Mouse (Mus musculus) neural tube, embryonic 14.5 days (tissue): ENCODE results near the gene Rpl29. TPM values are rescaled to one million over a fixed set of nuclear protein-coding genes. Genes with fewer than 3 reads are reported as not detected.

Experiments used
- ATAC-seq: fragments of 200-750 bp; cut with Nextera tagmentation; 2 replicates; pipeline ENCODE4 v1.8.0; 2017; ENCODE audit warnings: low read depth, mild to moderate bottlenecking, moderate TSS enrichment, moderate library complexity
- H3K27ac ChIP-seq: fragments of 300-500 bp; sonication (generic); 2 replicates; pipeline ENCODE4 v1.5.1; 2014; ENCODE audit warnings: low read depth, mild to moderate bottlenecking, control low read depth, low read length, moderate library complexity, mixed read lengths
- H3K27me3 ChIP-seq: fragments of 300-500 bp; sonication (generic); 2 replicates; pipeline ENCODE4 v1.6.1; 2014; ENCODE audit warnings: low read length; ENCODE audit not compliant: control insufficient read depth, insufficient read depth
- H3K36me3 ChIP-seq: fragments of 300-500 bp; sonication (generic); 2 replicates; pipeline ENCODE4 v1.6.1; 2014; ENCODE audit warnings: low read length, mixed read lengths; ENCODE audit not compliant: control insufficient read depth, insufficient read depth
- H3K4me1 ChIP-seq: fragments of 300-500 bp; sonication (generic); 2 replicates; pipeline ENCODE4 v1.6.1; 2014; ENCODE audit warnings: low read length; ENCODE audit not compliant: control insufficient read depth, insufficient read depth
- H3K4me2 ChIP-seq: fragments of 300-500 bp; sonication (generic); 2 replicates; pipeline ENCODE4 v1.6.1; 2014; ENCODE audit warnings: mild to moderate bottlenecking, low read depth, low read length, control low read depth
- H3K4me3 ChIP-seq: fragments of 300-500 bp; sonication (generic); 2 replicates; pipeline ENCODE4 v1.5.1; 2014; ENCODE audit warnings: low read depth, low read length, control low read depth, mixed read lengths
- H3K9ac ChIP-seq: fragments of 300-500 bp; sonication (generic); replicated peaks from 2 replicates; pipeline ENCODE4 v1.6.1; 2014; ENCODE audit warnings: low read depth, mild to moderate bottlenecking, control low read depth, low read length, mixed read lengths
- H3K9me3 ChIP-seq: fragments of 300-500 bp; sonication (generic); 2 replicates; pipeline ENCODE4 v1.6.1; 2016; ENCODE audit warnings: low read length; ENCODE audit not compliant: control insufficient read depth
- WGBS: fragments of 180-500 bp; shearing (Covaris S2); extraction: QIAGEN DNeasy Blood & Tissue Kit; methylation state at CpG from one replicate; pipeline ENCODE4 v1.1.7; 2014; 5-methylcytosine and 5-hydroxymethylcytosine counted together
- polyA plus RNA-seq: library from polyadenylated mRNA; unstranded; fragments of >200 nt; fragmentation: Nextera tagmentation; extraction: Ambion mirVana; gene quantifications from 2 replicates; pipeline ENCODE4 v1.2.1, GENCODE M21; 2014

Rpl29 gene
- 719 and 757 TPM in 2 replicates for polyA plus RNA-seq

GRCm38 (mm10) chr9:106429221-106430014 lies at the start of gene Rpl29:
Gene Rpl29, plus strand, starts transcription at chr9:106429454.
- under 1% methylated on average over 55 of the region's 55 CpGs for WGBS
- peaks cover 7% of the 10 kb centered on the region for H3K4me1 ChIP-seq
- peak within 1 kb of the TSS; percentile 81 for H3K4me2 ChIP-seq
- ATAC-seq = peak; percentile 88
- H3K4me3 ChIP-seq = peak within 1 kb of the TSS; percentile 45
- H3K9ac ChIP-seq = peak within 1 kb of the TSS; percentile 85
- peaks cover 26% of the 10 kb centered on the region for H3K36me3 ChIP-seq
- peak within 1 kb of the TSS; percentile 93 for H3K27ac ChIP-seq
- no peaks in the 10 kb centered on the region for H3K9me3 ChIP-seq
- H3K27me3 ChIP-seq = no peaks in the 10 kb centered on the region

GRCm38 (mm10) chr9:106386181-106386864 lies 42.9 kb upstream of the Rpl29 start:
- Histone ChIP-seq H3K4me1 (peaks cover 12% of the 10 kb centered on the region; the same call in 1 of the 2 replicates), H3K4me2 (no peak overlapping the region), H3K27ac (no peak overlapping the region), H3K36me3 (no peaks in the 10 kb centered on the region), H3K9ac (no peak overlapping the region), H3K4me3 (no peak overlapping the region), H3K27me3 (no peaks in the 10 kb centered on the region), H3K9me3 (no peaks in the 10 kb centered on the region)
- WGBS = 84% methylated on average over 12 of the region's 12 CpGs
- ATAC-seq = no peak

GRCm38 (mm10) chr9:106392828-106393527 lies 36.3 kb upstream of the Rpl29 start:
- Histone ChIP-seq H3K9me3 (no peaks in the 10 kb centered on the region), H3K4me2 (no peak overlapping the region), H3K9ac (no peak overlapping the region), H3K36me3 (no peaks in the 10 kb centered on the region), H3K27me3 (no peaks in the 10 kb centered on the region), H3K4me3 (no peak overlapping the region), H3K4me1 (0 out of 2 replicates have a peak, but pooled peaks cover 7% of the 10 kb centered on the region), H3K27ac (no peak overlapping the region)
- WGBS = 75% methylated on average over 11 of the region's 11 CpGs
- ATAC-seq = no peak

- H3K4me3 ChIP-seq = no peak overlapping the region
- 94% methylated on average over 8 of the region's 8 CpGs for WGBS
- no peak overlapping the region for H3K27ac ChIP-seq
- H3K27me3 ChIP-seq = no peaks in the 10 kb centered on the region
- no peak overlapping the region for H3K9ac ChIP-seq
- no peak overlapping the region for H3K4me2 ChIP-seq
- ATAC-seq = no peak
- no peaks in the 10 kb centered on the region for H3K9me3 ChIP-seq
- H3K36me3 ChIP-seq = no peaks in the 10 kb centered on the region
- H3K4me1 ChIP-seq = 0 out of 2 replicates have a peak, but pooled peaks cover 7% of the 10 kb centered on the region
Measured at GRCm38 (mm10) chr9:106393548-106393947, 35.7 kb upstream of the Rpl29 start.

GRCm38 (mm10) chr9:106394649-106395602 lies 34.3 kb upstream of the Rpl29 start:
- Histone ChIP-seq H3K36me3 (no peaks in the 10 kb centered on the region), H3K4me2 (no peak overlapping the region), H3K27ac (no peak overlapping the region), H3K27me3 (no peaks in the 10 kb centered on the region), H3K9me3 (no peaks in the 10 kb centered on the region), H3K4me3 (no peak overlapping the region), H3K9ac (no peak overlapping the region), H3K4me1 (0 out of 2 replicates have a peak, but pooled peaks cover 7% of the 10 kb centered on the region)
- ATAC-seq = peak; percentile 56; the same call in 1 of the 2 replicates
- 39% methylated on average over 11 of the region's 11 CpGs for WGBS

- Histone ChIP-seq H3K9me3 (no peaks in the 10 kb centered on the region), H3K27me3 (no peaks in the 10 kb centered on the region), H3K9ac (no peak overlapping the region), H3K4me3 (no peak overlapping the region), H3K4me1 (0 out of 2 replicates have a peak, but pooled peaks cover 3% of the 10 kb centered on the region), H3K36me3 (no peaks in the 10 kb centered on the region), H3K27ac (no peak overlapping the region), H3K4me2 (no peak overlapping the region)
- WGBS = 76% methylated on average over 4 of the region's 4 CpGs
- no peak for ATAC-seq
Measured at GRCm38 (mm10) chr9:106397733-106398132, 31.5 kb upstream of the Rpl29 start.

GRCm38 (mm10) chr9:106398667-106399311 lies 30.5 kb upstream of the Rpl29 start:
- 83% methylated on average over 9 of the region's 9 CpGs for WGBS
- H3K4me2 ChIP-seq = no peak overlapping the region
- no peaks in the 10 kb centered on the region for H3K36me3 ChIP-seq
- ATAC-seq = no peak
- H3K9me3 ChIP-seq = no peaks in the 10 kb centered on the region
- 0 out of 2 replicates have a peak, but pooled peaks cover 3% of the 10 kb centered on the region for H3K4me1 ChIP-seq
- no peak overlapping the region for H3K27ac ChIP-seq
- H3K27me3 ChIP-seq = no peaks in the 10 kb centered on the region
- H3K4me3 ChIP-seq = no peak overlapping the region
- H3K9ac ChIP-seq = no peak overlapping the region

- Histone ChIP-seq H3K9ac (no peak overlapping the region), H3K36me3 (no peaks in the 10 kb centered on the region), H3K4me3 (no peak overlapping the region), H3K4me2 (no peak overlapping the region), H3K4me1 (0 out of 2 replicates have a peak, but pooled peaks cover 3% of the 10 kb centered on the region), H3K27ac (no peak overlapping the region), H3K9me3 (no peaks in the 10 kb centered on the region), H3K27me3 (no peaks in the 10 kb centered on the region)
- no peak for ATAC-seq
- 73% methylated on average over 3 of the region's 3 CpGs for WGBS
Measured at GRCm38 (mm10) chr9:106399808-106400207, 29.4 kb upstream of the Rpl29 start.
